Mouse (Mus musculus) thymus, adult 2 months (tissue): ENCODE measurements at regions not wholly inside any gene's neighbourhood (a gene's known extent, or its start where the extent isn't known, plus 50 kb on each side); places are given as distances from the start of the nearest gene placed in this dataset.

Source experiments
- CTCF ChIP-seq: fragments of 200-500 bp; IDR thresholded peaks from 2 replicates; pipeline ENCODE4 v1.5.1; 2012; ENCODE audit warnings: mild to moderate bottlenecking, control low read depth, low read length, moderate library complexity, borderline replicate concordance; ENCODE audit not compliant: control insufficient read depth, poor library complexity, insufficient read depth; ENCODE audit errors: extremely low read depth
- POLR2A ChIP-seq: fragments of 200-500 bp; IDR thresholded peaks from 2 replicates; pipeline ENCODE4 v1.6.1; 2012; ENCODE audit warnings: mild to moderate bottlenecking, low read length, control low read depth, moderate library complexity; ENCODE audit not compliant: control insufficient read depth, poor library complexity, insufficient read depth; ENCODE audit errors: extremely low read depth

- TF ChIP-seq CTCF: no peak
- TF ChIP-seq POLR2A: no peak
Measured at GRCm38 (mm10) chr9:61081474-61082021, 287.2 kb downstream of the Uaca start.
